Mouse (Mus musculus): ENCODE measurements around the gene Psme1.

- TF ChIP-seq CTCF (IDR thresholded peaks at IDR 0.05), result no peak
- no peak for TF ChIP-seq EP300 (IDR thresholded peaks at IDR 0.05; ENCODE audit: insufficient read depth, low read depth, low read length)
Observed at GRCm38 (mm10) chr14:55551794-55552193, 26.1 kb upstream of the Psme1 start.
